Mouse (Mus musculus): ENCODE results near the gene Ralgapa2. TPM values are rescaled to one million over a fixed set of nuclear protein-coding genes. Genes with fewer than 3 reads are reported as not detected.

Ralgapa2 gene
- polyA plus RNA-seq, 1 experiment from 2014 or later: 9.6 TPM

- 64% methylated on average over 5 of the region's 5 CpGs for WGBS
- Histone ChIP-seq H3K4me3 (replicated peaks; ENCODE audit: low read length) (no peak overlapping the region), H3K27me3 (ENCODE audit: control insufficient read depth, insufficient read depth, low read length) (no peaks in the 10 kb centered on the region), H3K4me2 (ENCODE audit: low read depth, low read length) (no peak overlapping the region), H3K27ac (ENCODE audit: low read length) (no peak overlapping the region), H3K9ac (ENCODE audit: low read length) (no peak overlapping the region), H3K4me1 (ENCODE audit: control insufficient read depth, insufficient read depth, low read length) (no peaks in the 10 kb centered on the region), H3K9me3 (replicated peaks; ENCODE audit: control insufficient read depth, low read length) (no peaks in the 10 kb centered on the region), H3K36me3 (ENCODE audit: control insufficient read depth, insufficient read depth, low read length) (no peaks in the 10 kb centered on the region)
- ATAC-seq (ENCODE audit: insufficient read depth, low FRiP score): no peak
Measured at GRCm38 (mm10) chr2:146331894-146332476, 180.2 kb downstream of the Ralgapa2 start.

DNA sequence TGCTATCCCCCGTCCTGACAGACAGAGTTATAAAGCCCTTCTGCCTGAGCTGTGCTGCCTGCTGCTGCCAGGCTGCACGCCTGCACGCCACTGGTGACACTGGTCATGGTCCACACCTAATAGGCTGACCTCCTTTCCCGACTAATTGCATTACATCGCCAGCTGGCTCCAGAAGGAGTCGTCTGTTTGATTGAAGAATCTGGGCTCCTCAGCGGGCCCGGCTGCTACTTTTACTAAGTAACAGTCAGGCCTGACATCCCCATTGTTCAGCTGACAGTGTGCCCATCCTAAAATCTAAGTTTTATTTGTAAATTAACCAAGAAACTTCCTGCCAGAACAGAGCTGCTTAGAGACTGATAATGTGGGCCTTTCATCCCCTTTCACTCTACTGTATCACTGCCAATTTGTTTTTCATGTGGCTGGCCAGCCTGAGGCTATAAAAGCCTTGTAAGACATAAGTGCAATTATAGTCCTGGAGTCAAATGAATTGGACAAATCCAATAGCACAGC is 181.3 kb downstream of the Ralgapa2 start:
- H3K9me3 ChIP-seq (replicated peaks; ENCODE audit: control insufficient read depth, low read length): no peaks in the 10 kb centered on the region
- WGBS: 51% methylated on average over 8 of the region's 8 CpGs
- no peaks in the 10 kb centered on the region for H3K4me1 ChIP-seq (ENCODE audit: control insufficient read depth, insufficient read depth, low read length)
- H3K27me3 ChIP-seq (ENCODE audit: control insufficient read depth, insufficient read depth, low read length): no peaks in the 10 kb centered on the region
- H3K9ac ChIP-seq (ENCODE audit: low read length): no peak overlapping the region
- no peak overlapping the region for H3K27ac ChIP-seq (ENCODE audit: low read length)
- H3K4me3 ChIP-seq (replicated peaks; ENCODE audit: low read length): no peak overlapping the region
- no peak overlapping the region for H3K4me2 ChIP-seq (ENCODE audit: low read depth, low read length)
- ATAC-seq (ENCODE audit: insufficient read depth, low FRiP score): peak; percentile 13; the same call in 1 of the 2 replicates
- no peaks in the 10 kb centered on the region for H3K36me3 ChIP-seq (ENCODE audit: control insufficient read depth, insufficient read depth, low read length)

GRCm38 (mm10) chr2:146330101-146330500 is 182.0 kb downstream of the Ralgapa2 start:
- Histone ChIP-seq H3K9ac (ENCODE audit: low read length) (no peak overlapping the region), H3K4me3 (replicated peaks; ENCODE audit: low read length) (no peak overlapping the region), H3K36me3 (ENCODE audit: control insufficient read depth, insufficient read depth, low read length) (no peaks in the 10 kb centered on the region), H3K4me2 (ENCODE audit: low read depth, low read length) (no peak overlapping the region), H3K27ac (ENCODE audit: low read length) (no peak overlapping the region), H3K4me1 (ENCODE audit: control insufficient read depth, insufficient read depth, low read length) (no peaks in the 10 kb centered on the region), H3K9me3 (replicated peaks; ENCODE audit: control insufficient read depth, low read length) (no peaks in the 10 kb centered on the region), H3K27me3 (ENCODE audit: control insufficient read depth, insufficient read depth, low read length) (no peaks in the 10 kb centered on the region)
- no peak for ATAC-seq (ENCODE audit: insufficient read depth, low FRiP score)
- 98% methylated on average over 1 of the region's 1 CpGs for WGBS

DNA sequence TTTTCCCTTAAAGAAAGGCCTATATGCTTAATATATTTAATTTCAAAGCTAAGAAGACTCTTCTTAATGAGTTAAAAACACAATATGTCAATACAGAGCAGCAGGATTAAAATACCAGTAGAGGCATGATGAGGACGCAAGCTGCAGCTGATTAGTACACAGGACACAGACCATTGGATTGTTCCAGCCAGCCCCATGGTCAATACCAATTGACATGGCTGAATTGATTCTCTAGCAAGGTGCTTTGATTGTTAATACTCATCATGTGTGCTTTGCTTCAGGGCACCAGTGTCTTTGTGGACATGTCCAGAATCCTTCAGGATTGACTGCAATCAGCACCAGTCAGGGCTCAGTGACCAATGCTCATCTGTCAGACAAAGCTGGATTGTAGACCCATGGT is 185.5 kb downstream of the Ralgapa2 start:
- no peak overlapping the region for H3K27ac ChIP-seq (ENCODE audit: low read length)
- no peak overlapping the region for H3K4me2 ChIP-seq (ENCODE audit: low read depth, low read length)
- no peaks in the 10 kb centered on the region for H3K4me1 ChIP-seq (ENCODE audit: control insufficient read depth, insufficient read depth, low read length)
- no peak overlapping the region for H3K9ac ChIP-seq (ENCODE audit: low read length)
- no peaks in the 10 kb centered on the region for H3K9me3 ChIP-seq (replicated peaks; ENCODE audit: control insufficient read depth, low read length)
- 95% methylated on average over 1 of the region's 1 CpGs for WGBS
- ATAC-seq (ENCODE audit: insufficient read depth, low FRiP score): no peak
- H3K4me3 ChIP-seq (replicated peaks; ENCODE audit: low read length): no peak overlapping the region
- H3K36me3 ChIP-seq (ENCODE audit: control insufficient read depth, insufficient read depth, low read length): no peaks in the 10 kb centered on the region
- no peaks in the 10 kb centered on the region for H3K27me3 ChIP-seq (ENCODE audit: control insufficient read depth, insufficient read depth, low read length)

GRCm38 (mm10) chr2:146324907-146325715 is 187.0 kb downstream of the Ralgapa2 start:
- H3K4me2 ChIP-seq (ENCODE audit: low read depth, low read length): no peak overlapping the region
- no peaks in the 10 kb centered on the region for H3K9me3 ChIP-seq (replicated peaks; ENCODE audit: control insufficient read depth, low read length)
- no peaks in the 10 kb centered on the region for H3K36me3 ChIP-seq (ENCODE audit: control insufficient read depth, insufficient read depth, low read length)
- WGBS: 53% methylated on average over 15 of the region's 15 CpGs
- H3K27me3 ChIP-seq (ENCODE audit: control insufficient read depth, insufficient read depth, low read length): no peaks in the 10 kb centered on the region
- no peak overlapping the region for H3K4me3 ChIP-seq (replicated peaks; ENCODE audit: low read length)
- no peak for ATAC-seq (ENCODE audit: insufficient read depth, low FRiP score)
- no peak overlapping the region for H3K9ac ChIP-seq (ENCODE audit: low read length)
- no peaks in the 10 kb centered on the region for H3K4me1 ChIP-seq (ENCODE audit: control insufficient read depth, insufficient read depth, low read length)
- no peak overlapping the region for H3K27ac ChIP-seq (ENCODE audit: low read length)

- Histone ChIP-seq H3K36me3 (ENCODE audit: control insufficient read depth, insufficient read depth, low read length) (no peaks in the 10 kb centered on the region), H3K4me1 (ENCODE audit: control insufficient read depth, insufficient read depth, low read length) (no peaks in the 10 kb centered on the region), H3K27me3 (ENCODE audit: control insufficient read depth, insufficient read depth, low read length) (no peaks in the 10 kb centered on the region), H3K9me3 (replicated peaks; ENCODE audit: control insufficient read depth, low read length) (no peaks in the 10 kb centered on the region), H3K27ac (ENCODE audit: low read length) (no peak overlapping the region), H3K4me3 (replicated peaks; ENCODE audit: low read length) (no peak overlapping the region), H3K9ac (ENCODE audit: low read length) (no peak overlapping the region), H3K4me2 (ENCODE audit: low read depth, low read length) (no peak overlapping the region)
- ATAC-seq (ENCODE audit: insufficient read depth, low FRiP score): no peak
- 82% methylated on average over 3 of the region's 3 CpGs for WGBS
Measured at GRCm38 (mm10) chr2:146324140-146324906, 187.8 kb downstream of the Ralgapa2 start.

GRCm38 (mm10) chr2:146323528-146323927 is 188.6 kb downstream of the Ralgapa2 start:
- H3K27ac ChIP-seq (ENCODE audit: low read length): no peak overlapping the region
- no peak for ATAC-seq (ENCODE audit: insufficient read depth, low FRiP score)
- H3K36me3 ChIP-seq (ENCODE audit: control insufficient read depth, insufficient read depth, low read length): no peaks in the 10 kb centered on the region
- no peak overlapping the region for H3K4me2 ChIP-seq (ENCODE audit: low read depth, low read length)
- H3K27me3 ChIP-seq (ENCODE audit: control insufficient read depth, insufficient read depth, low read length): no peaks in the 10 kb centered on the region
- no peaks in the 10 kb centered on the region for H3K4me1 ChIP-seq (ENCODE audit: control insufficient read depth, insufficient read depth, low read length)
- H3K4me3 ChIP-seq (replicated peaks; ENCODE audit: low read length): no peak overlapping the region
- H3K9ac ChIP-seq (ENCODE audit: low read length): no peak overlapping the region
- 83% methylated on average over 4 of the region's 4 CpGs for WGBS
- H3K9me3 ChIP-seq (replicated peaks; ENCODE audit: control insufficient read depth, low read length): no peaks in the 10 kb centered on the region

DNA sequence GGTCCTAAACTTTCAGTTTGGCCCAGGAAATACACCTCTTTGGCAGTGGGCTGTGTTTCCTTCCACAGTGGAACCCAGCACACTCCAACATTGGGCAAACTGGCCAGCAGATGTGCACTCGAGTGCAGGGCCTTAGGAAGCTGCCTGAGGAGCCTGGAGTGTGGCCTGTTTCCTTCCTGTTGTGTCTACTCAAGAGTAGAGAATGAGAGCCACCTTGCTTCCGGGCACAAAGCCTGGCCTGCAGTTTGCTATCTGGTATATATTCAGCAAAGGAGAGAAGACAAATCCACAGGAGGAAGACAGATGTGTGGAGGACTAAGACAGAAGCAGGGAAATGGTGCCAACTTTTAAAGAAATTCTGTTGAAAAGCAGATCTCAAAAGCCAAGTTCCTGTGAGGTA is 189.4 kb downstream of the Ralgapa2 start:
- Histone ChIP-seq H3K27me3 (ENCODE audit: control insufficient read depth, insufficient read depth, low read length) (no peaks in the 10 kb centered on the region), H3K4me3 (replicated peaks; ENCODE audit: low read length) (no peak overlapping the region), H3K9ac (ENCODE audit: low read length) (no peak overlapping the region), H3K4me2 (ENCODE audit: low read depth, low read length) (no peak overlapping the region), H3K9me3 (replicated peaks; ENCODE audit: control insufficient read depth, low read length) (no peaks in the 10 kb centered on the region), H3K36me3 (ENCODE audit: control insufficient read depth, insufficient read depth, low read length) (no peaks in the 10 kb centered on the region), H3K4me1 (ENCODE audit: control insufficient read depth, insufficient read depth, low read length) (no peaks in the 10 kb centered on the region), H3K27ac (ENCODE audit: low read length) (no peak overlapping the region)
- no peak for ATAC-seq (ENCODE audit: insufficient read depth, low FRiP score)
- 52% methylated on average over 2 of the region's 2 CpGs for WGBS

DNA sequence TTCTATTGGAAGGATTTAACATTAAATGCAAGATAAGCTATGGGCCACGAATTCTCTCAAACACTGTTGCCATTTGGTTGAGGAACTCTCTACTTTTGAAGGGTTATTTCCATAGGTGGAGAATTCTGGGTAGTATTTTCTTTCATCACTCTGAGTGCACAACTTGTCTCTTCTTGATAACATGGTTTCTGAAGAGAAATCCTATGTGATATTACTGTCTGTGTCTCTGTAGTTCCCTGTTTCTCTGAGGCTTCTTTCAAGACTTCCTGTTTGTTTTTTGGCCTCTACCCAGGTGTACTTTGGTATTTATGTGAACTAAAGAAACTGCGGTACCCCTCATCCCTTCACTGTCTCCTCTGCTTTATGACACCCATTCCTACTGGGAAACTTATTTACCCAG is 190.1 kb downstream of the Ralgapa2 start:
- ATAC-seq (ENCODE audit: insufficient read depth, low FRiP score): no peak
- Histone ChIP-seq H3K4me1 (ENCODE audit: control insufficient read depth, insufficient read depth, low read length) (no peaks in the 10 kb centered on the region), H3K4me3 (replicated peaks; ENCODE audit: low read length) (no peak overlapping the region), H3K9ac (ENCODE audit: low read length) (no peak overlapping the region), H3K9me3 (replicated peaks; ENCODE audit: control insufficient read depth, low read length) (no peaks in the 10 kb centered on the region), H3K27me3 (ENCODE audit: control insufficient read depth, insufficient read depth, low read length) (no peaks in the 10 kb centered on the region), H3K27ac (ENCODE audit: low read length) (no peak overlapping the region), H3K4me2 (ENCODE audit: low read depth, low read length) (no peak overlapping the region), H3K36me3 (ENCODE audit: control insufficient read depth, insufficient read depth, low read length) (no peaks in the 10 kb centered on the region)
- whole genome bisulfite sequencing: 79% methylated on average over 2 of the region's 2 CpGs
